Mouse (Mus musculus) erythroblast, embryonic 14.5 days (primary cell): ENCODE results near the gene Ccdc114. TPM values are rescaled to one million over a fixed set of nuclear protein-coding genes. Genes with fewer than 3 reads are reported as not detected.
"Not testable (repeated sequence)": the region's sequence is repeated elsewhere in the genome, so short reads cannot be mapped to it uniquely, and the experiment has no call there.

Source experiments
- H3K27me3 ChIP-seq: 2 replicates; pipeline ENCODE4 v1.6.1; 2012; ENCODE audit warnings: inconsistent platforms; ENCODE audit not compliant: control insufficient read depth
- H3K36me3 ChIP-seq: 2 replicates; pipeline ENCODE4 v1.6.1; 2012; ENCODE audit warnings: mild to moderate bottlenecking, inconsistent platforms; ENCODE audit not compliant: control insufficient read depth
- H3K4me1 ChIP-seq: 2 replicates; pipeline ENCODE4 v1.6.1; 2012; ENCODE audit warnings: inconsistent platforms; ENCODE audit not compliant: control insufficient read depth
- H3K4me3 ChIP-seq: replicated peaks from 2 replicates; pipeline ENCODE3; 2012; ENCODE audit warnings: moderate library complexity, mild to moderate bottlenecking, inconsistent platforms
- H3K9me3 ChIP-seq: 2 replicates; pipeline ENCODE4 v1.6.1; 2012; ENCODE audit warnings: low read length, inconsistent platforms, mixed read lengths; ENCODE audit not compliant: control insufficient read depth
- GATA1 ChIP-seq: IDR thresholded peaks from 2 replicates; pipeline ENCODE4 v1.6.1; 2012; ENCODE audit warnings: low read length, inconsistent platforms, mixed read lengths
- TAL1 ChIP-seq: IDR thresholded peaks from 3 replicates; pipeline ENCODE4 v1.6.1; 2012; ENCODE audit warnings: low read length, inconsistent platforms, mixed read lengths
- polyA plus RNA-seq: library from polyadenylated mRNA; stranded (reverse); fragments of >175 nt; gene quantifications from 2 replicates; pipeline ENCODE4 v1.2.3, GENCODE M21; 2012

Ccdc114 gene
- polyA plus RNA-seq, 1 experiment: not detected

DNA sequence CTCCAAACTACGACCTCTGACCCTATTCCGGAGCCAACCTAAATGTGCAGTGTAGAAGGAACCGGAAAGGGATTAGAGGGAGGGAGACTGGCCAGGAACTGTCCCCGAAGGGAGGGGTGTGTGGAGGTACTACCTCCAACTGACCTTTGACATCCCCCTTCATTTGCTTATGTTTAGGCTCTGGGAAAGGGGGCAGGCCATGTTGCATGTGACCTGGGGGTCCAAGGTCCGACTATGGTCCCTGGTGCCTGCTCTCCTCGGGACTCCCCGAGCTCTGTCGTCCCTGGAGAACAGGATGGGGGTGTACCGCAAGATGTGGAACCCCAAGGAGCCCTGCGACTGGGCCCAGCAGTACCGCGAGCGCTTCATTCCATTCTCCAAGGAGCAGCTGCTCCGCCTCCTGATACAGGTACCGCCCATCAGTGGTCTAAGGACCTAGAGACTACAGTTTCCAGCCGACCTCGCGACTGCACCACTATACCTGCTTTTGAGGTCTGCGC, 26.6 kb upstream of the Ccdc114 start:
- Histone ChIP-seq H3K4me3 (peak overlapping the region; percentile 65), H3K9me3 (peaks cover 2% of the 10 kb centered on the region; the same call in 1 of the 2 replicates), H3K27me3 (peaks cover 2% of the 10 kb centered on the region; the same call in 1 of the 2 replicates), H3K4me1 (peaks cover 35% of the 10 kb centered on the region), H3K36me3 (no peaks in the 10 kb centered on the region; the same call in 1 of the 2 replicates)
- no peak for TF ChIP-seq TAL1
- no peak for TF ChIP-seq GATA1

DNA sequence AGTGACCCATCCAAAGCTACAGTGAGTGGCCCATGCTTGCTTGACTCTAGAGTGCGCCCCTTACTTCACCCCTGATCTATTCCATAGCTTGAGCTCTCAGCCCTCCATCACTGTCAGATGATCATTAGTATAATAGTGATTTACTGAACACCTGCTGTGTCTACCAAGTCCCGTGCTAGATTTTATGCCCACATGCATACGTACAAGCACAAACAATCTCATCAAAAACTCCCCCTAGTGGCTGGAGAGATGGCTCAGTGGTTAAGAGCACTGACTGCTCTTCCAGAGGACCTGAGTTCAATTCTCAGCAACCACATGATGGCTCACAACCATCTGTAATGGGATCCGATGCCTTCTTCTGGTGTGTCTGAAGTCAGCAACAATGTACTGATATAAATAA, 25.7 kb upstream of the Ccdc114 start:
- Histone ChIP-seq H3K4me3 (peak overlapping the region; percentile 65), H3K4me1 (peaks cover 35% of the 10 kb centered on the region)
- not testable (repeated sequence) for H3K36me3 ChIP-seq, H3K9me3 ChIP-seq, H3K27me3 ChIP-seq

DNA sequence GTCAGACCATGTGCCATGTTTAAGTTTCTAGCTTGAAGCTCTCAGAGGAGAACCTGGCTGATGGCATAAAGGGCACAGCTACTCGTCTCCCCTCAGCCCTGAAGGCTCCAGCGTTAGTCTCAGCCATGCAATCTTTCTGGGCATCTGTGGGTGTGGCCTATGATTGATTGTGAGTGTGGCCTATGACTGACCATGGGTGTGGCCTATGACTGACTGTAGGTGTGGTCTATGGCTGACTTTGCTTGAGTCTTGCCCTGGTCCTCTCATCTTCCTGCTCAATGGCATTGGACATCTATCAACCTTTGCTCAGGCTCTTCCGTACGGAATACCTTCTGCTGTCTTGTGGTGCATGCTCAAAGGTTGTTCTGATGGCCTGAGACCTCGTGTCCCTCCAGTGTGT, 22.3 kb upstream of the Ccdc114 start:
- no peak overlapping the region for H3K4me3 ChIP-seq
- no peaks in the 10 kb centered on the region for H3K27me3 ChIP-seq
- H3K4me1 ChIP-seq: peaks cover 22% of the 10 kb centered on the region
- peaks cover 11% of the 10 kb centered on the region for H3K9me3 ChIP-seq
- TF ChIP-seq TAL1: no peak
- TF ChIP-seq GATA1: peak; percentile 19; the same call in 1 of the 2 replicates
- peaks cover 10% of the 10 kb centered on the region for H3K36me3 ChIP-seq

DNA sequence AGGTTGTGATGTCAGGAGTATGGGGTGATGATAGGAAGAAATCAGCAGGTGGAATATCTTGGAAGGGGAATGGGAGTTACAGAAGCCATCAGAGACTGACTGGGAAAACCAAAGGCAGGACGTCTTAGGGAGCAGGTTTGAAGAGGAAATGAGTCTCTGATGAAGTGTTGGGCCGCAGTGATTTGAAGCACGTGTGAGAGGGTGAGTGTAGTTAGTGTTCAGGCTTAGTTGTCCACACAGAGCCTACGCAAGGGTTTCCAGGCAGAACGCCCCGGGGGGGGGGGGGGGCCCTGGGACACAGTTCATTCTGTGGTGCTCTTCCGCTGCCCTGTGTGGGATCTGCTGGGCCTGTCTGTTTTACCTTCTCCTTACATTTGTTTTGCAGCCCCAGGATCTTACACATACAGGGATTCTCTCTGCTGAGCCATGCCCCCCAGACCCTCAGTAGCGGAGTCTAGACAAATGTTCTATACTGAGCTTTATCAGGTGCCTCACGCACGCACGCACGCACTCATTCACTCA, 21.3 kb upstream of the Ccdc114 start:
- TF ChIP-seq GATA1 (no peak), TAL1 (no peak)
- Histone ChIP-seq H3K4me1 (peaks cover 14% of the 10 kb centered on the region), H3K4me3 (no peak overlapping the region), H3K9me3 (peaks cover 11% of the 10 kb centered on the region), H3K27me3 (no peaks in the 10 kb centered on the region), H3K36me3 (peaks cover 16% of the 10 kb centered on the region)

DNA sequence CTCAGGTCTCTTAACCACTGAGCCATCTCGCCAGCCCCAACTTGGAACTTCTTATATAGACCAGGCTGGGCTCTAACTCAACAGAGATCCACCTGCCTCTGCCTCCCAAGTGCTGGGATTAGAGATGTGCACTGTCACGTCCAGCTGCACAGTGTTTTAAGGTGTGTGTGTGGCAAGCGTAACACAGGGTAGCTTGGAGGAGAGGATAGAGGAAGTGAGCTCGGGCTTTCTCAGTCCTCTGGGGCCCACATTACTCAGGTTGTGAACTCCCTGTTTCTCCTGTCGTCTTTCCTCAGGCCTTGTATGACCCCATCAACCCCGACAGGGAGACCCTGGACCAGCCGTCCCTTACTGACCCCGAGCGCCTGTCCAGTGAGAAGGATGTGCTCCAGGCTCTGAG, 17.2 kb upstream of the Ccdc114 start:
- H3K9me3 ChIP-seq: peaks cover 15% of the 10 kb centered on the region
- no peak for TF ChIP-seq TAL1
- H3K4me3 ChIP-seq: no peak overlapping the region
- H3K27me3 ChIP-seq: no peaks in the 10 kb centered on the region
- peaks cover 3% of the 10 kb centered on the region for H3K4me1 ChIP-seq
- peaks cover 36% of the 10 kb centered on the region for H3K36me3 ChIP-seq

DNA sequence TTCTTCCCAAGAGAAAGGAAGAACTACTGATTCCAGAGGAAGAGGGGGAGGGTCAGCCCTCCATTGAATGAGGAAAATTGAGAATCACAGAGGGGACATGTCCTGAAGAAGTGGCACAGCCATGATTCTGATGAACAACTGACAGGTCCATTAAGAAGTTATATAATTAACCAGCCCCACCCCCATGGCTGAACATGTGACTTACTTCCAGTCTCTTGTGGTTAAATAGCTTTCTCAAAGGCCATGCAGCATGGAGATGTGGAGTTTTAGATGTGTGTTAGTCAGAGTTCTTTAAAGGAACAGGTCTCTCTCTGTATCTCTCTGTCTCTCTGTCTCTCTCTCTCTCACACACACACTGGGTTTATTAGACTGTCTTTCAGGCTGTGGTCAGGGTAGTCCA, 15.5 kb upstream of the Ccdc114 start:
- Histone ChIP-seq H3K27me3 (no peaks in the 10 kb centered on the region), H3K36me3 (peaks cover 41% of the 10 kb centered on the region), H3K4me3 (no peak overlapping the region), H3K9me3 (peaks cover 11% of the 10 kb centered on the region), H3K4me1 (no peaks in the 10 kb centered on the region)
- TF ChIP-seq GATA1 (no peak), TAL1 (no peak)

DNA sequence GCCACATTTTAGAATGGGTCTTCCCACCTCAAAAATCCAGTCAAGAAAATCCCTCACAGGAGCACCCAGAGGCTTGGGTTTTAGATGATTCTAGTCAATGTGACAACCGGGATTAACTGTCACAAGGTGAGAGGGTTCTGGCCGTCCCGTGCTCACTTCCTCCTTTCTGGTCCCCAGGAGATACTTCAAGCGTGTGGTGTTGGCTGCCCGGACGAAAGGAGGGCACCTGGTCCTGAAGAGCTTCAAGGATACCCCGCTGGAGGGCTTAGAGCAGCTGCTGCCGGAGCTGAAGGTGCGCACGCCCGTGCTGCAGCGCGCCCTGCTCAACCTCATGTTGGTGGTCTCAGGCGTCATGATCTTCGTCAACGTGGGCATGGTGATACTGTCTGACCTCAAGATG, 14.7 kb upstream of the Ccdc114 start:
- Histone ChIP-seq H3K4me3 (no peak overlapping the region), H3K27me3 (no peaks in the 10 kb centered on the region), H3K36me3 (peaks cover 43% of the 10 kb centered on the region), H3K4me1 (no peaks in the 10 kb centered on the region), H3K9me3 (peaks cover 4% of the 10 kb centered on the region)
- TF ChIP-seq TAL1 (no peak), GATA1 (no peak)

DNA sequence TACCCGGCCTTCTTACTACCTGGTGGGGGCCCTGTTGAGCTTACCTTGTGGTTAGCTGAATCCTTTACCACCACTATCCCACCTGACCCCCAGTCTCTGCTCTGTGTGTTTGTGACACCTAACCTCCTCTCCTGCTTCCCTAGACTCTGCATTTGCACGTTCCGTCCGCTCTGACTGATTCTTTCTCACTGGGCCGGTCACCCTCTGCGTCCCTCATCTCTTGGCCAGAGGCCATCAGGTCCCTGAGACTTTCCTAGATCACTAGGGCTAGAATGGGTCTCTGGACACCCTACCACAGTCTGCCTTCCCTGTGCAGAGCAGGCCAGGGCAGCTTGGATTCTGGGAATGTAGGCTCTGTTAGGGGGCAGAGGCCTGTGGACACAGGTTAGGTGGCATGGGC, 9.8 kb upstream of the Ccdc114 start:
- Histone ChIP-seq H3K9me3 (peaks cover 4% of the 10 kb centered on the region), H3K36me3 (peaks cover 60% of the 10 kb centered on the region), H3K4me1 (peaks cover 29% of the 10 kb centered on the region), H3K27me3 (no peaks in the 10 kb centered on the region), H3K4me3 (no peak overlapping the region)
- TF ChIP-seq GATA1 (no peak), TAL1 (no peak)

DNA sequence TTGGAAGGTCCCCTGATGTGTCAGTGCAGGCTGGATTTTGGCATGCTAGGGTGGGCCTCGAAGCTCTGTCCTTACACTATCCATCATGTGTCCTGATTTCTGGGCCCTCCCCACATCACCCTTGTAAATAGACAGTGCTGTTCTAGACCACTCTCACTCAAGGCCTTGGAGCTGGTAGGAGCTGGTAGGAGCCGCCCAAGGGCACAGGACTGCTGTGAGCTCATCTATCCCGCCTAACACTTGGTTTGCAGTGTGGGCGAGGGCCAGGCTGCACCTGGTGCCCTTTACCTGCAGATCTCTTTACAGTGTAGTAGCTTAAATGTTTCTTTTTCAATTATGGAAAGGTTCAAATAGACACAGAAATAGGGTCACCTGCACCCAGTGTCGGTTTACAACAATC, 8.9 kb upstream of the Ccdc114 start:
- Histone ChIP-seq H3K9me3 (no peaks in the 10 kb centered on the region; the same call in 1 of the 2 replicates), H3K4me1 (peaks cover 39% of the 10 kb centered on the region), H3K27me3 (no peaks in the 10 kb centered on the region), H3K36me3 (peaks cover 55% of the 10 kb centered on the region), H3K4me3 (no peak overlapping the region)
- TF ChIP-seq TAL1 (no peak), GATA1 (no peak)
